Mouse (Mus musculus) C2C12 (cell line): Measurements from ENCODE around the gene Zfp683.
A peak's percentile ranks its signal among the peaks of the same experiment; 100 is the strongest.

Experiments
- CEBPB ChIP-seq: IDR thresholded peaks from one replicate; pipeline ENCODE4 v1.6.1; 2011; ENCODE audit warnings: low read depth, mild to moderate bottlenecking, control low read depth, moderate library complexity
- CTCF ChIP-seq: IDR thresholded peaks from one replicate; pipeline ENCODE4 v1.5.1; 2011; ENCODE audit not compliant: control insufficient read depth, insufficient read depth, insufficient read length
- FOSL1 ChIP-seq: IDR thresholded peaks from one replicate; pipeline ENCODE4 v1.8.0; 2011; ENCODE audit warnings: mild to moderate bottlenecking, low read length; ENCODE audit not compliant: poor library complexity, insufficient read depth, severe bottlenecking
- MAX ChIP-seq: IDR thresholded peaks from one replicate; pipeline ENCODE4 v1.6.1; 2011; ENCODE audit warnings: mild to moderate bottlenecking, control low read depth
- MYOG ChIP-seq: IDR thresholded peaks from one replicate; pipeline ENCODE4 v1.6.1; 2011; ENCODE audit not compliant: control insufficient read depth, insufficient read length; ENCODE audit errors: extremely low read depth
- USF1 ChIP-seq: IDR thresholded peaks from one replicate; pipeline ENCODE4 v1.6.1; 2011; ENCODE audit warnings: low read depth, mild to moderate bottlenecking, control low read depth, moderate library complexity

DNA sequence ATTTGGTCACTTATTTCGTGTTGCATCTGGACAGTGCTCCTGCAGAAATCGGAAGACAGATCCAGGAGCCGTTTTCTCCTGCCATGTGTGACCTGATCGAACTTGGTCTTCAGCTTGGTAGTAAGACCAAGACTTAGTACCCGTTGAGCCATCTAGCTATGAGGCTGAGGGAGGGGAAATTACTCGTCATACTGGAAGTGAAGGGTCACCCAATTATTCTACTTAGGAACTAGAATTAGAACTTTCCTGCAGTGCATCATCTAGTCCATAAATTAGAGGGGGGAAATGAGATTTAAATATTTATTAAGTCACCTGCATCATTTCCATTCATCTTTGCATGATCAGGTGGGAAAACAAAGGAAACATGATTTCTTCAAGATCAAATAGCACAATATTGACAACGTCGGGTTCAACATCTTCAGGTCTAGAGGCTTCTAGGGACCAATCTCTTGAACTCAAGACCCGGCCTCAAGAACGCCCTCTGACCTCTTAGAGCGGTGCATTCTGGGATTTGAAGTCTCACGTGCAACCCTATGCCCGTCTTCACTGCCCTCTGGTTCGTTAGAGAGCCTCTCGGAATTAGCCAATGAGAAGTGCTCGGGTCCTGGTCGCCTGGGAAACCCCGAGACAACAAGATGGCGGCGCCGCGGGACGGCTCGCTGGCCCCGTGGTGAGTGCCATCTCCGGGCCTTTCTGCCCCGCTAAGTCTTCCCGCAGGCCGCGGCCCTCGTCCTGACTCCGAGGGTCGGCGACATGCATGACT lies 48.5 kb downstream of the Zfp683 start, which contains the start of gene Ubxn11:
- TF ChIP-seq CTCF: no peak
- no peak for TF ChIP-seq MYOG
- TF ChIP-seq MAX: no peak
- TF ChIP-seq USF1: peak; percentile 36
- no peak for TF ChIP-seq CEBPB
- TF ChIP-seq FOSL1: no peak
